Mouse (Mus musculus): ENCODE measurements around the gene Bco1.

Bco1 gene

DNA sequence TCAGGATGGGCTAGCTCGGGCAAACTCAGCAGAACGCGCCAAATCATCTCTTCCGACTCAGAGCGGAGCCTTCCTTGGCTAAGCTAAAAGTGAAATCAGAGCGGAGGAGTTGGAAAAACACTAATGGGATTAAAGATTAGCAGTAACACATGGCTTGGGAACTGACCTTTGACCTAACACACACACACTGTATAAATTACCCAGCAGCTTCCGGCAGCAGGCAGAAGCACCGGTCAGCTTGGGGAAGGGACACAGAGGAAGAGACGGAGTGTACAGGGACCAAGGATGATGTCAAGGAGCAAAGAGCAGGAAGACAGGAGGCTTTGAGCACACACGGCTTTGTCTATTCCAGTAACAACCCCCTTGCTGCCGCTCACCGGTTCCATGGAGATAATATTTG is at the start of gene Bco1:
Bco1 (plus strand) TSS at position 208 of the 400 bp plus-strand sequence.
- no peak for DNase-seq (ENCODE audit: low read depth, low spot score)

DNA sequence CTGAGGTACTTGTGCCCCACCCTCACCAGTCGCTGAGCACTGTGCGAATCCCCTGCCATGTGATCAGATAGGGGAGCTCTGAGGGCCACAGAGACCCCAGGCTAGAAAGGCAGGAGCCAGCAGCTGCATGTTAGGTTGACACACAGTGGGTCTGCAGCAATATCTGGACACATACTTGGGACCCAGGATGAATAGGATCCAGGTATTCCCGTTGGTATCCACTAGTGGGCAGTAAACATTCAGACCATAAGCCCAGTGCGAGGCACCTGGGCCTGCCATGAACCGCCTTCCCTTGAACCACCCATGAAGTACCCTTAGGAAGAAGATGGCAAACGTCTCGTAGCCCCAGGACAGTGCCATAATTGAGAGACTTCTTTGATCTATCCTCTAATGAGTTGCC is 46.2 kb upstream of the Bco1 start:
- peak; percentile 41 for DNase-seq (ENCODE audit: low read depth, low spot score)

DNA sequence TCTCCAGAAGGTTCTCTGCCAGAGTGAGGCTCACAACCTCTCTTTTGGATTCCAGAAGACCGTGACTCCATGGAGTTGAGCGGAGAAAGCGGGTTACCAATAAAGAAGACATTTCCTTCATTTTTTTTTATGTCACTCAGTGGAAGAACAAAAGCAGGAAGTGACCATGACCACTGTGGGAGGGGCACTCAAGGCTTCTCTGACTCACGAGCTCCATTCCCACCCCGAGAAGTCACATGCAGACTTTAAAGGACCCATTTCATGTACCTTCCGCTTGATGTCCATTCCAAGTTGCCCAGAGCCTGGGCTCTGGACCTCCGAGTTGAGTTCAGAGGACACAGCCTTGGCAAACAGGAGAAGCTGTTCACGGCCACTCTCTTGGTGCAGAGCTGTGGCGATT is 44.9 kb upstream of the Bco1 start:
- DNase-seq (ENCODE audit: low read depth, low spot score), result no peak

DNA sequence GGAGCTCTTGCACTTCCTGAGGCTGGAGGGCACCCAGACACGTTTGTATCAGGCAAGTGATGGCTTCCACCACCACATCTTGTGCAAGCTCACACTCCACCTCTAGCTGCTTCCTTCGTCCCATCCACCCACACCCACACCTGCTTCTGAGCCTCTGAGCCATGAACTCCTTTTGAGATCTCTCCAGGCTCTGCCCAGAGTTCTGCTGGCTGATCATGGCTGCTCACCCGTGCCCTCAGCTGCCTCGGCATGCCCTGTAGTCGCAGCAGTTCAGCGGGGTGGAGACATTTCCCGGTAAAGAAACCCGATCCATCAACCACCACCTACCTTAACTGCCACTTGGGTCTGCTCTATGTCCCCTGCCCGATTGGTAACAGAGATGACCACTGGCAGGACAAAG is 44.3 kb upstream of the Bco1 start:
- DNase-seq (ENCODE audit: low read depth, low spot score), result no peak

GRCm38 (mm10) chr8:117053135-117054079 is 42.2 kb upstream of the Bco1 start:
- DNase-seq (ENCODE audit: low read depth, low spot score), result peak; percentile 82

DNA sequence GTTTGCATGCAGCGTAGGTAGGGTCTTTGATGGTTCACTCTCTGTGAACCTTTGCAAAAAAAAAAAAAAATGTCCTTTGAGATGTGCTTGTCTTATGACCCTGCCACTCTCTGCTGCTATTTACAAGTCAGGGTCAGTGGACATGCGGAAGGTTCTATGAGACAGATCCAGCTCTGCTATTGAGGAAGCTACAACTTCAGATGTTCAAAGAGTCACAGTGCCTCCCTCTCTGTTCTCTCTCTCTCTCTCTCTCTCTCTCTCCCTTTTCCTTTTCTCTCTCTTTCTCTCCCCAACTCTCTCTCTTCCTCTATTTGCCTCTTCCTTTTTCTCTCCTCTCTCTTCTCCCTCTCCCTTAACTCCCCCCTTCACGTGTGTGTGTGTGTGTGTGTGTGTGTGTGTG is 41.5 kb upstream of the Bco1 start:
- no peak for DNase-seq (ENCODE audit: low read depth, low spot score)

DNA sequence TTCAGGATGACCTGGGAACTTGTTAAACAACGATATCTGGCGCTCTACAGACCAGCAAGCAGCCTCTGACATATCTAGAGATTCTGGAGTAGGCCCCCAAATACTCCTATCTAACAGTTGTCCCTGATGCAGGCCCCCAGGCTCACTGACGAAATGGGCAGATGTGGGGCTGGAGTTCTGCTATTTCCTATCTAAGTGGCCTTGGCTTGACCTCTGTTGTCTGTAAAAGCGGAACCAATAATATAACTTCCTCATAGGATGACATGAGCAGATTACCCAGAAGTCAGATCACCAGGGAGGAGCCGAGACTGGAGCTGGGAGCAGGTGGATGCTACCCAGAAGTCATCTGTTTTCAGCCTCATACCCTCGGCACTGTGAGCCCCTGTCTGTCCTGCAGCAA is 40.6 kb upstream of the Bco1 start:
- DNase-seq (ENCODE audit: low read depth, low spot score), result no peak

- DNase-seq (ENCODE audit: low read depth, low spot score), result peak; percentile 71
Measured at GRCm38 (mm10) chr8:117059021-117059420, 36.6 kb upstream of the Bco1 start.

GRCm38 (mm10) chr8:117060306-117060705 is 35.3 kb upstream of the Bco1 start:
- DNase-seq (ENCODE audit: low read depth, low spot score), result peak; percentile 63

- peak; percentile 49 for DNase-seq (ENCODE audit: low read depth, low spot score)
Measured at GRCm38 (mm10) chr8:117061180-117061880, 34.3 kb upstream of the Bco1 start.

GRCm38 (mm10) chr8:117066955-117067354 is 28.7 kb upstream of the Bco1 start:
- no peak for DNase-seq (ENCODE audit: low read depth, low spot score)

- DNase-seq (ENCODE audit: low read depth, low spot score), result peak; percentile 27
Measured at GRCm38 (mm10) chr8:117067396-117067795, 28.3 kb upstream of the Bco1 start.

- peak; percentile 38 for DNase-seq (ENCODE audit: low read depth, low spot score)
Measured at GRCm38 (mm10) chr8:117068294-117068693, 27.4 kb upstream of the Bco1 start.

DNA sequence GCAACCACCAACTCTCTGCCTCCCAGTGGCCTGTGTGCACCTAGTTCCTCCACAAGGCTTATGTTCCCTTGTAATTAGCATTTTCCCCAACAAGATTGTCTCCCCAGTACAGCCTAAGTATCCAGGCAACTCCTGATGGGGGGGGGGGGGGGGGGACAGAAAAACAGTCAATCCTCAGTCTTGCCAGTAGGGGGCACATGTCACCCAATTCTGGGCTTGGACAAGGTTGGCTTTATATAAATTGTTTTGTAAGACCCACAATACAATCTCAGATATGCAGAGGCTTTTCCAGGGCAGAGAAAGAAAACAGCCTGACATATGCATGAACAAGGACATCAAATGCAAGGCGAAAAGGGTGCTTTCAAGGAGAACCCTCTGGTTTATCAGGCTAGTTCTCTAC is 25.9 kb upstream of the Bco1 start:
- DNase-seq (ENCODE audit: low read depth, low spot score), result peak; percentile 18

- no peak for DNase-seq (ENCODE audit: low read depth, low spot score)
Measured at GRCm38 (mm10) chr8:117074350-117075182, 21.1 kb upstream of the Bco1 start.

DNA sequence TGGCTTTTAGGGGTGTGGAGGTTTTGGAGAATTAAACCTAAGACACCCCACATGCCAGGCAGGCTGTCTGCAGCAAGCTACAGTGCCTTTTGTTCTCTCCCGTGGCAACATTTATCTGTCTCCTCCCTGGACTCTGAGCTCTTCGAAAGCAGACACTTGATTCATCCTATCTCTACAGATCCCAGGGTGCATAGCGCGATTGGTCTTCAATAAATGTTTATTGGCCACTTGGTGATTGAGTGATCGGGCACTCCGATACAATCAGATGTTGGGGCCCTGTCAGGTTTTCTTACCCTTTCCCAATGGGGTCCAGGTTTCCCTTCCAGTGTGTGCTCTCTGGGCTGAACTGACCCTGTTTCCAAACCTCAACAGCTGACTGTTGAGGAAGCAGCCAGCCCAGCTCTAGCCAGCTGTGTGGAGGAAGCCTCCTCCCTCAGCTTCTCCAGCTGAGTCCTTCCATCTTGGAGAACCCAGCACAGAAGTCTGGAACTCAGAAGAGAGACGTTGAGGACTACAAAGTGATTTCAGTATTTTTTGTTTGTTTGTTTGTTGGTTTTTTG is 17.2 kb upstream of the Bco1 start:
- no peak for DNase-seq (ENCODE audit: low read depth, low spot score)

- DNase-seq (ENCODE audit: low read depth, low spot score), result peak; percentile 61
Measured at GRCm38 (mm10) chr8:117079652-117080051, 16.0 kb upstream of the Bco1 start.

DNA sequence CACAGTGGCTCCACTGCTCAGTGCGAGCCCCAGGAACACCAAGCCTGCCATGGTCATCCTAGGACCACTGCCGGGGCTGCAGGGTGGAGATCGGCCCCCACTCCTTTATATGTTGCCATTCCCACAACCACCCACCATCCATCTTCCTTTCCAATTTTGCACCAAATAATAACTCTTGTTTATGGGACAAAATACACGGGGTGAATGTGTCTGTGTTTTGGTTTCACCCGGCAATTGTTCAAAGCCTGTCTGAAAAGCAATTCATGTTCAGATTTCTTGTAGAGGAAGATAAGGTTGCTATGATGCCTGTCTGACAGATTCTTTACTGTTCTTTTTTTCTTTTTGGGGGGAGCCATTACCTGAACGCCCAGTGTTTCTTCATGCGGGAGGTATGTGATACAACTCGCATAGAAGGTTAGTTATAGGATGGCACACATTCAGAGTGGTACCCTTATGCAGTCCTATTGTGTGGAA is 13.2 kb upstream of the Bco1 start, which contains the start of gene Pkd1l2:
Pkd1l2 (minus strand) TSS at position 51 of the 474 bp plus-strand sequence.
- no peak for DNase-seq (ENCODE audit: low read depth, low spot score)

DNA sequence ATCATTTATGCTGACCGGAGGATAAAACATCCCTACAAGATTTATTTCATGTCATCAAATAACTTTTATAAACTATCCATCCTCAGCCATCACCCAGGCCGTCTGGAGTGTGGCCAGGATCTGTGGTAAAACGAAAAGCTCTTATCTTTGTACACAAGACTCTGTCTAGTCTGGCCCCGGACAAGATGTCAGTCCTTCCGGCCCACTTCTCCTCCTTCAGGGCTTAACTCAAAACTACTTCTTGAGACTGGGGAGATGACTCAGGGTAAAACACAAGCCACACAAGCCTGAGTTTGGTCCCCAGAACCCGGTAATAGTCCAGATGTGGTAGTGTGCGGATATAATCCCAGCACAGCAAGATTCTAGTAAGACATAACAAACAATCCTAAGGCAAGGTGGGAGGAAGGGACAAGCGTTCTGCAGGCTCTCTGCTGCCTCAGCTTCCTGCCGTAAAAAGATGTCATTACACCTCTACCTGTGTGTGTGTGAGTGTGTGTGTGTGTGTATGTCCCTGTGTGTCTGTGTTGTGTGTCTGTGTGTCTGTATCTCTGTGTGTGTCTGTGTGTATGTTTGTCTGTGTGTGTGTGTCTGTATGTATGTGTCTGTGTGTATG is 12.6 kb upstream of the Bco1 start:
- no peak for DNase-seq (ENCODE audit: low read depth, low spot score)

DNA sequence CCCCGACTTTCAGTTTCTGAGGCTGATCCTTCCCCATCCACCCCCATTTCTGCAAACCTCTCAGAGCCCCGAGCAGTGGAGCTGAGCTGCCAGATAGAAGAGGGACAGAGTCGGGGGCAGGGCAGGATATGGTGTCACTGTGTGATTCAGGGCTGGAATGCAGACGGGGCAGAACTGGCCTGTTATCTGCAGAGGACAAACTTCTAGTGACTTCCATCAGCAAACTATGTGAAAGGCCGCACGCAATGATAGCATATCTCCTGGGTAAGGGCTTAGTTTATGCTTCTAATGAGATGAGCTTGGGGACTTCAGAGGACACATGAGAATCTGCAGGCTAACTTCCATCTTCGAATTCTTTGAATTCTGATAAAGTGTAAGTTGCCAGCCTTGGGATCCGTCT is 10.1 kb upstream of the Bco1 start:
- no peak for DNase-seq (ENCODE audit: low read depth, low spot score)

GRCm38 (mm10) chr8:117087036-117087435 is 8.6 kb upstream of the Bco1 start:
- DNase-seq (ENCODE audit: low read depth, low spot score), result no peak

Measured in ZHBTc4 (cell line).